Mouse (Mus musculus): ENCODE results near the gene Cacng6.

Cacng6 gene

DNA sequence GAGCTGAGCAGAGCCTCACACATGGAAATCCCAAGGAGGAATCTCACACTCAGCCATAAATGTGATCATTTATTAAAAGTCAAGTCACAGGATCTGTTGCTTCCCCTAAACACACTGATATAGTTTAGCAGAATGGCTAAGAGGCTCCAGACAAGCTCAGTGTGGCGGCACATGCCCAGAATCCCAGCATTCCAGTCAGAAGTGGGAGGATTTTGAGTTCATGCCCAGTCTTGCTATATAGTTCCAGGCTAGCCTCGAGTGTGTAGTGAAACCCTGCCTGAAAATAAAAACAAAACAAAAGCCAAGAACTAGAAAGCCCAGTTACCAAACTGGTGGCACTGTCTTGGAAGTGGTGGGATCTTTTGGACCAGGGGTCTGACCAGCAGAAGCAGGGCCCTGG lies 44.6 kb downstream of the Cacng6 start:
- no peak for DNase-seq (ENCODE audit: low spot score)

DNA sequence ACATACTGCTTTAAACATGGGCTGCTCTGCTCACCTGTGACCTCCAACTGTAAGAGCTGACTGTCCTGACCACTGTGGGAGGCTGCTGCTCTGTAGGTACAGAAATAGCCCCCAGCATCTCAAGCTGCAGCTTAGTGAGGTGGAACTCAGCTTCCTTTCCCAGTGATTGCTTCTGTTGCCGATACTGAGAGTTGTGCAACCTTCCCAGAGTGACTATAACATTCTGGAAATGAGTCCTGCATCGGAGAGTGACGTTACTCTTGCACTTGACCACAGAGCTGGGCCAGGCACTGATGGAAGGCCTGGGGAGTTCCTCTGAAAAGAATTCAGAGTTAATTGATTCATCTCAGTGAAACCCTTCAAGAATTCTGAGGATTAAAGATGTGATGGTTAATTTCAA lies 48.8 kb downstream of the Cacng6 start:
- DNase-seq (ENCODE audit: low spot score) = no peak

DNA sequence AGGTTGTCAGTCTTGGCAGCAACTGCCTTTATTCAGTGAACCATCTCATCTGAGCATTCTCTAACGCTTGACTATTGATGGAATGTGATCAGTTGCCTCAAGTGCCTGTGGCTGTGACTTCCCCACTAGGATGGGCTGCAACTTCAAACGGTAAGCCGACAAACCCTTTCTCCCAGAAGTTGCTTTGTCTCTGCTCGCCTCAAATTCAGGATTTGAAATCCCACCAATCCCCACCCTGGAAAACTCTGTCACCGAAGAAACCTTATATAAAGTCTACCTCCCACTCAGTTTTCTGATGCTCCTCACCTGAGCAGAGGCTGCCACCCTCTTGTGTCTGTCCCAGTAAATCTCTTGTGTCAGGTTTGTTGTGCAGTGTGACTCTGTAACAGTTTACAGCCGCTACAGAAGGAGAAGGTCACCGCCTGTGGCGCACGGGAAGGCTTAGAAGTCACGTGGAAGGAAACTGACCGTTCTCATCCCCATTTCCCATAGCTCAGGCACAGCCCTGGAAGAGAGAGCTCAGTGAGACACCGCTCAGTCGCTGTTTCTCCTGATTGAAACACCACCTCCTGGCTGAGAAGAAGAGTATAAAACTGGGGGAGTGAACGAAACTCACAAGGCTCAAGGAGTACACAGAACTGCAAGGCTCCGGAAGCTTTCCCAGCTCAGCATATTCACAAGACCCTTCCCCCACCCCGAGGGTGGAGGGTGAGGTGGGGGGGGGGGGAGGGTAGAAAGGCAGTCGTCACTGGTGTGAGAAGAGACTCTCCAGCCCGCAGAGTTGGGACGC lies 50.5 kb downstream of the Cacng6 start:
- no peak for DNase-seq (ENCODE audit: low spot score)

DNA sequence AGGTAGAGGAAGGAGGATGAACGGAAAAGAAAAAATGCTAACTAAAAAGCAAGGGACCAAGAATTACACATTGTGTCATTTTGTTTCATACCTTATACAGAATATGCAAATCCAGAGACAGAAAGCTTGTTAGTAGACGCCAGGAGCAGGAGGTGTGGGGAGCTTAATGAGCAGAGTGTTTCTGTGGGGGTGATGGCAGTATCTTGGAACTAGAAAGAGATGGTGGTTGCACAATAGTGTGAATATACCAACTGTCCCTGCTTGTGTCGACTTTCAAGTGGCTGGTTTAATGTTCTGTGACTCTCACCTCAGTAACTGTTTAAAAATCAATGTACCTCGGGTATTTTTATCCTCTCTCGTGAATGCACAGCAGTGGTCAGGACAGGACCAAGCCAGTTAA lies 52.7 kb downstream of the Cacng6 start:
- no peak for DNase-seq (ENCODE audit: low spot score)

DNA sequence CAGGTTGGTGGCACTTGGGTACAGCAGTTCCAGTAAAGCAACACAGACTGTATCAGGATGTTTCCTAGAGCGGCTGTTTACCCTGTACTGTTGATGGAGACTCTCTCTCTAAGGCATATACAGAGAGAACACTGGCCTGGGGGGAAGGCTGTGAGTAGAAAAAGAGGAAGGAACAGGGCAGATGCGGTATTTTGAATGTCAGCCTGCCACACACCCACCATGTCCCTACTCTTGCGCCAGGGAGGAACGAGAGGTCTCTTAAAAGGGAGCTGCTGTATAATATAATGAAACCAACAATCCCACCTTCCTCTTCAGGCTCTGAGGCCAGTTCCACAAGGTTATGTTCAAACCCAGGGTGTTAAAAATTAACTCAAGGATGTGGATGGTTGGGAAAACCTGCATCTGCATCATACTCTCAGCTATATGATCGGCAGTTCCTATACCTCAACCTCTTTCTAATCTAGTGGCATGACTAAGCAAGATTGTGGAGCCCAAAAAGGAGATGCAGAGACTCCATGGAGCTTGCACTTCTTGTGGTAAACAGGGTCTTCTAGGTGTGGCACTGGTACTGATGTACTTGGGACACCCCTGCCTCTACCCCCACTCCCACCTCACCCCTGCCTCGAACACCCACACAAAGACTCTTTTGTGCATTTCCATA lies 58.1 kb downstream of the Cacng6 start:
- DNase-seq (ENCODE audit: low spot score) = no peak

Data from urinary bladder, postnatal 10 days (tissue).